Mouse (Mus musculus): Measurements from ENCODE around the gene Angptl4.

GRCm38 (mm10) chr17:33754656-33755055 lies 27.0 kb downstream of the Angptl4 start:
- no peak for TF ChIP-seq POLR2A (IDR thresholded peaks at IDR 0.05; ENCODE audit: extremely low read depth, insufficient read depth, low read length)
- no peak for TF ChIP-seq CTCF (IDR thresholded peaks at IDR 0.05; ENCODE audit: low read depth, low read length)

Measured in liver, adult 2 months (tissue).